30 mouse cellular contexts compared by ENCODE assay signal in genomic region chr4:135926195-135926808, GRCm38 (mm10). TPM values are rescaled to one million over a fixed set of nuclear protein-coding genes. Genes with fewer than 3 reads are reported as not detected.
DNase-seq lines count a peak whose midpoint lies in the region; ATAC-seq and TF ChIP-seq lines count a peak whose summit lies in the region.
"Had no signal": no experiment of that assay in that cellular context is flagged by ENCODE, and none has a peak within 500 bp of the region (broad histone marks: within the 10 kb centered on the region; RNA-seq: fewer than 3 reads in every experiment).

No protein-coding gene starts in this region.

- no peaks in the 10 kb centered on the region for H3K9me3 ChIP-seq in liver, embryonic 12.5 days (replicated peaks)
- no peaks in the 10 kb centered on the region for H3K9me3 ChIP-seq in liver, postnatal 0 days (ENCODE audit: low read length)
- H3K9me3 ChIP-seq in ES-E14 (ENCODE audit: control insufficient read depth, insufficient read depth, low read depth, low read length): no peaks in the 10 kb centered on the region
- no peaks in the 10 kb centered on the region for H3K9me3 ChIP-seq in kidney, embryonic 14.5 days (ENCODE audit: control insufficient read depth, low read length)
- H3K9me3 ChIP-seq: embryonic facial prominence, embryonic 10.5 days; embryonic facial prominence, embryonic 13.5 days; forebrain, embryonic 12.5 days; forebrain, embryonic 15.5 days; G1E; heart, embryonic 10.5 days; heart, embryonic 13.5 days; hindbrain, embryonic 12.5 days; hindbrain, embryonic 15.5 days had no signal

- no peak for ATAC-seq in liver, embryonic 12.5 days
- ATAC-seq in liver, postnatal 0 days: no peak
- ATAC-seq in kidney, embryonic 14.5 days (ENCODE audit: low FRiP score, low TSS enrichment): no peak
- ATAC-seq: forebrain, embryonic 15.5 days; intestine, postnatal 0 days had no signal

- peaks cover 55% of the 10 kb centered on the region for H3K36me3 ChIP-seq in liver, embryonic 12.5 days
- peaks cover 34% of the 10 kb centered on the region for H3K36me3 ChIP-seq in liver, postnatal 0 days (replicated peaks; ENCODE audit: insufficient read depth, low read length)
- peaks cover 7% of the 10 kb centered on the region; the same call in 1 of the 2 replicates for H3K36me3 ChIP-seq in ES-E14 (ENCODE audit: control insufficient read depth, insufficient read depth, low read length, poor library complexity, severe bottlenecking)
- peaks cover 9% of the 10 kb centered on the region; the same call in 1 of the 2 replicates for H3K36me3 ChIP-seq in kidney, embryonic 14.5 days (ENCODE audit: control insufficient read depth, insufficient read depth, low read length)

- no peaks in the 10 kb centered on the region for H3K27me3 ChIP-seq in liver, embryonic 12.5 days (replicated peaks)
- no peaks in the 10 kb centered on the region for H3K27me3 ChIP-seq in liver, postnatal 0 days (ENCODE audit: insufficient read depth, low read length)
- no peaks in the 10 kb centered on the region for H3K27me3 ChIP-seq in kidney, embryonic 14.5 days (ENCODE audit: control insufficient read depth, insufficient read depth, low read length)
- H3K27me3 ChIP-seq: CH12.LX; embryonic facial prominence, embryonic 13.5 days; forebrain, embryonic 12.5 days; forebrain, embryonic 15.5 days; heart, embryonic 13.5 days; hindbrain, embryonic 12.5 days; hindbrain, embryonic 15.5 days had no signal

- no peak for DNase-seq in liver, postnatal 0 days
- no peak for DNase-seq in ES-E14 (ENCODE audit: low read depth, low spot score)
- DNase-seq in R1 (ENCODE audit: low read depth, low spot score): peak; percentile 74
- DNase-seq in thymus, postnatal 14 days: no peak
- DNase-seq: adrenal gland, adult 2 months; adrenal gland, postnatal 14 days; cerebellum, adult 11 months; cerebellum, adult 2 months; cerebellum, adult 9-11 months; cerebellum, postnatal 25 days; embryo, embryonic 11 days; gastrocnemius, postnatal 10 days; gastrocnemius, postnatal 36 days; heart, adult 2 months; heart, postnatal 14 days; heart, postnatal 4 days had no signal

- no peak overlapping the region for H3K4me2 ChIP-seq in liver, embryonic 12.5 days
- H3K4me2 ChIP-seq in liver, postnatal 0 days (ENCODE audit: low read depth, low read length): no peak overlapping the region
- H3K4me2 ChIP-seq in kidney, embryonic 14.5 days (replicated peaks; ENCODE audit: low read depth, low read length): no peak overlapping the region
- H3K4me2 ChIP-seq: embryonic facial prominence, embryonic 13.5 days; forebrain, embryonic 12.5 days; forebrain, embryonic 15.5 days; heart, embryonic 13.5 days; hindbrain, embryonic 12.5 days; hindbrain, embryonic 15.5 days had no signal

- H3K4me1 ChIP-seq in liver, embryonic 12.5 days: peaks cover 32% of the 10 kb centered on the region
- peaks cover 10% of the 10 kb centered on the region for H3K4me1 ChIP-seq in liver, postnatal 0 days (ENCODE audit: insufficient read depth)
- peaks cover 7 to 8% of the 10 kb centered on the region in 2 experiments; a peak in 3 of 4 replicates for H3K4me1 ChIP-seq in ES-E14 (ENCODE audit: control insufficient read depth in 2 of 2, insufficient read depth in 2 of 2, low read length in 2 of 2, poor library complexity in 1 of 2)
- H3K4me1 ChIP-seq in kidney, embryonic 14.5 days (ENCODE audit: control insufficient read depth, insufficient read depth, low read length): peaks cover 7% of the 10 kb centered on the region

- 67% methylated on average over 10 of the region's 10 CpGs for WGBS in liver, embryonic 12.5 days (ENCODE audit: insufficient replicate concordance)
- WGBS in liver, postnatal 0 days (ENCODE audit: insufficient replicate concordance): 77% methylated on average over 10 of the region's 10 CpGs
- 86% methylated on average over 10 of the region's 10 CpGs for WGBS in kidney, embryonic 14.5 days

- in situ Hi-C loops in ES-E14 (cut with MboI; ENCODE audit: low sequenced_read_pairs in 2 of 2, unreplicated experiment in 2 of 2): no loop called here

- no peak for TF ChIP-seq CTCF in liver, postnatal 0 days (IDR thresholded peaks at IDR 0.05; ENCODE audit: low read depth)

- TF ChIP-seq EP300 in liver, postnatal 0 days (IDR thresholded peaks at IDR 0.05; ENCODE audit: low read depth): no peak

- H3K27ac ChIP-seq in liver, embryonic 12.5 days: 0 out of 2 replicates have a peak overlapping the region, but pooled peaks have one; percentile 12
- no peak overlapping the region for H3K27ac ChIP-seq in liver, postnatal 0 days (ENCODE audit: low read depth)
- H3K27ac ChIP-seq in ES-E14 (ENCODE audit: insufficient read depth, low read depth, low read length, poor library complexity, severe bottlenecking): peak overlapping the region; percentile 95
- H3K27ac ChIP-seq in kidney, embryonic 14.5 days (ENCODE audit: low read depth, low read length): no peak overlapping the region
- H3K27ac ChIP-seq: embryonic facial prominence, embryonic 10.5 days; embryonic facial prominence, embryonic 13.5 days; forebrain, embryonic 12.5 days; forebrain, embryonic 15.5 days; heart, adult 2 months; heart, embryonic 10.5 days; hindbrain, embryonic 12.5 days; hindbrain, embryonic 15.5 days had no signal

- H3K9ac ChIP-seq in liver, embryonic 12.5 days: no peak overlapping the region
- no peak overlapping the region for H3K9ac ChIP-seq in liver, postnatal 0 days (replicated peaks)
- H3K9ac ChIP-seq in ES-E14 (ENCODE audit: insufficient read depth, low read depth, low read length, poor library complexity, severe bottlenecking): peak overlapping the region; percentile 52
- H3K9ac ChIP-seq in kidney, embryonic 14.5 days (ENCODE audit: low read depth, low read length): no peak overlapping the region
- H3K9ac ChIP-seq: embryonic facial prominence, embryonic 13.5 days; forebrain, embryonic 12.5 days; forebrain, embryonic 15.5 days; hindbrain, embryonic 12.5 days; hindbrain, embryonic 15.5 days had no signal

- no peak overlapping the region for H3K4me3 ChIP-seq in liver, embryonic 12.5 days
- no peak overlapping the region for H3K4me3 ChIP-seq in liver, postnatal 0 days (ENCODE audit: low read depth, low read length)
- H3K4me3 ChIP-seq in ES-E14 (ENCODE audit: insufficient read depth in 1 of 2, low read depth in 1 of 2, low read length in 2 of 2, poor library complexity in 1 of 2, severe bottlenecking in 1 of 2): peak overlapping the region; percentile 31 to 33; a peak in 2 of 4 replicates
- no peak overlapping the region for H3K4me3 ChIP-seq in kidney, embryonic 14.5 days (ENCODE audit: low read length)
- H3K4me3 ChIP-seq: embryonic facial prominence, embryonic 10.5 days; embryonic facial prominence, embryonic 13.5 days; erythroblast, embryonic 14.5 days; forebrain, embryonic 12.5 days; forebrain, embryonic 15.5 days; heart, adult 2 months; heart, embryonic 10.5 days; heart, embryonic 13.5 days; hindbrain, embryonic 12.5 days; hindbrain, embryonic 15.5 days had no signal

TF ChIP-seq in ES-E14, 5 proteins besides CTCF, POLR2A, EP300 and RAD21:
- TF ChIP-seq ZNF384 (IDR thresholded peaks at IDR 0.05; ENCODE audit: low read depth, low read length) (no peak), ZC3H11A (IDR thresholded peaks at IDR 0.05; ENCODE audit: borderline replicate concordance, low read depth, low read length) (no peak), MAFK (IDR thresholded peaks at IDR 0.05; ENCODE audit: insufficient read depth, low read depth, low read length) (no peak)

RNA-seq across cellular contexts. Expression of gene Fuca1, which starts 5.8 kb away (rescaled TPM):
- polyA plus RNA-seq in liver, embryonic 12.5 days (2016; fragmentation: Nextera tagmentation; extraction: Ambion mirVana): 22.2 and 23.8 TPM in 2 replicates
- polyA plus RNA-seq in liver, postnatal 0 days (2015; fragmentation: Nextera tagmentation; extraction: Ambion mirVana): 45.2 and 50.7 TPM in 2 replicates
- 69.8 and 124 TPM in 2 replicates for total RNA-seq in ES-E14 (2012; rRNA removed)
- polyA plus RNA-seq in kidney, embryonic 14.5 days (2014; fragmentation: Nextera tagmentation; extraction: Ambion mirVana): 57.6 and 69.2 TPM in 2 replicates

RNA-seq across cellular contexts. Expression of gene Hmgcl, which starts 19.9 kb away (rescaled TPM):
- 67.4 and 71.1 TPM in 2 replicates for polyA plus RNA-seq in liver, embryonic 12.5 days (2016; fragmentation: Nextera tagmentation; extraction: Ambion mirVana)
- polyA plus RNA-seq in liver, postnatal 0 days (2015; fragmentation: Nextera tagmentation; extraction: Ambion mirVana): 351 and 364 TPM in 2 replicates
- 15.6 and 17.4 TPM in 2 replicates for total RNA-seq in ES-E14 (2012; rRNA removed)
- polyA plus RNA-seq in kidney, embryonic 14.5 days (2014; fragmentation: Nextera tagmentation; extraction: Ambion mirVana): 81.1 and 81.3 TPM in 2 replicates

RNA-seq across cellular contexts. Expression of gene Cnr2, which starts 31.1 kb away (rescaled TPM):
- polyA plus RNA-seq in liver, embryonic 12.5 days (2016; fragmentation: Nextera tagmentation; extraction: Ambion mirVana): 3.9 and 4.3 TPM in 2 replicates
- polyA plus RNA-seq in liver, postnatal 0 days (2015; fragmentation: Nextera tagmentation; extraction: Ambion mirVana): 2.5 and 2.6 TPM in 2 replicates
- total RNA-seq in ES-E14 (2012; rRNA removed): 0.04 and 0.05 TPM in 2 replicates
- polyA plus RNA-seq in kidney, embryonic 14.5 days (2014; fragmentation: Nextera tagmentation; extraction: Ambion mirVana): 0.10 and 0.45 TPM in 2 replicates
- polyA plus RNA-seq: erythroblast, embryonic 14.5 days had no signal

RNA-seq across cellular contexts. Expression of gene Gale, which starts 37.2 kb away (rescaled TPM):
- 36.0 and 41.2 TPM in 2 replicates for polyA plus RNA-seq in liver, embryonic 12.5 days (2016; fragmentation: Nextera tagmentation; extraction: Ambion mirVana)
- 82.2 and 96.5 TPM in 2 replicates for polyA plus RNA-seq in liver, postnatal 0 days (2015; fragmentation: Nextera tagmentation; extraction: Ambion mirVana)
- total RNA-seq in ES-E14 (2012; rRNA removed): 31.1 and 33.0 TPM in 2 replicates
- 29.0 and 31.3 TPM in 2 replicates for polyA plus RNA-seq in kidney, embryonic 14.5 days (2014; fragmentation: Nextera tagmentation; extraction: Ambion mirVana)

RNA-seq across cellular contexts. Expression of gene Lypla2, which starts 46.1 kb away (rescaled TPM):
- 59.5 and 61.7 TPM in 2 replicates for polyA plus RNA-seq in liver, embryonic 12.5 days (2016; fragmentation: Nextera tagmentation; extraction: Ambion mirVana)
- polyA plus RNA-seq in liver, postnatal 0 days (2015; fragmentation: Nextera tagmentation; extraction: Ambion mirVana): 54.2 and 55.5 TPM in 2 replicates
- 23.8 and 33.0 TPM in 2 replicates for total RNA-seq in ES-E14 (2012; rRNA removed)
- 133 and 140 TPM in 2 replicates for polyA plus RNA-seq in kidney, embryonic 14.5 days (2014; fragmentation: Nextera tagmentation; extraction: Ambion mirVana)

Comparison
In these comparisons a context has a peak if more than half of its experiments do, and no peak if none do; other contexts are left out.
1. H3K27ac ChIP-seq: peak in liver, embryonic 12.5 days (single experiment) and ES-E14 (single experiment); none in liver, postnatal 0 days (single experiment) and kidney, embryonic 14.5 days (single experiment).
2. H3K4me3 ChIP-seq: peak in ES-E14 (2 of 2); none in liver, embryonic 12.5 days (single experiment), liver, postnatal 0 days (single experiment) and kidney, embryonic 14.5 days (single experiment).